In genomic region chr9:24502571-24503004, GRCm38 (mm10) we compare ENCODE assay signal across 8 mouse cellular contexts. TPM values are rescaled to one million over a fixed set of nuclear protein-coding genes. Genes with fewer than 3 reads are reported as not detected.
A peak's percentile ranks its signal among the peaks of the same experiment; 100 is the strongest.
DNase-seq lines count a peak whose midpoint lies in the region; ATAC-seq and TF ChIP-seq lines count a peak whose summit lies in the region.

No protein-coding gene starts in this region.

- under 1% methylated on average over 21 of the region's 48 CpGs for WGBS in forebrain, postnatal 0 days
- WGBS in liver, embryonic 12.5 days (ENCODE audit: insufficient replicate concordance): 0% methylated on average over 31 of the region's 48 CpGs
- WGBS in midbrain, postnatal 0 days: 0% methylated on average over 35 of the region's 48 CpGs

- H3K4me2 ChIP-seq in forebrain, postnatal 0 days (ENCODE audit: low read depth): peak overlapping the region; percentile 77
- peak overlapping the region; percentile 74 for H3K4me2 ChIP-seq in liver, embryonic 12.5 days
- H3K4me2 ChIP-seq in midbrain, postnatal 0 days (ENCODE audit: low read depth, low read length, poor library complexity, severe bottlenecking): peak overlapping the region; percentile 74

- peaks cover 4% of the 10 kb centered on the region; the same call in 1 of the 2 replicates for H3K4me1 ChIP-seq in forebrain, postnatal 0 days (ENCODE audit: insufficient read depth)
- peaks cover 54% of the 10 kb centered on the region for H3K4me1 ChIP-seq in liver, embryonic 12.5 days
- H3K4me1 ChIP-seq in midbrain, postnatal 0 days (ENCODE audit: insufficient read depth, low read length): peaks cover 13% of the 10 kb centered on the region; the same call in 1 of the 2 replicates

- H3K27me3 ChIP-seq in forebrain, postnatal 0 days (ENCODE audit: insufficient read depth, low read length): no peaks in the 10 kb centered on the region
- H3K27me3 ChIP-seq in liver, embryonic 12.5 days (replicated peaks): no peaks in the 10 kb centered on the region
- no peaks in the 10 kb centered on the region for H3K27me3 ChIP-seq in midbrain, postnatal 0 days (ENCODE audit: insufficient read depth, low read length)

- H3K27ac ChIP-seq in forebrain, postnatal 0 days (ENCODE audit: low read depth, low read length): peak overlapping the region; percentile 81
- peak overlapping the region; percentile 91 for H3K27ac ChIP-seq in liver, embryonic 12.5 days
- peak overlapping the region; percentile 78 for H3K27ac ChIP-seq in midbrain, postnatal 0 days (ENCODE audit: low read depth, low read length)

- TF ChIP-seq CTCF in forebrain, postnatal 0 days (IDR thresholded peaks at IDR 0.05; ENCODE audit: low read depth): no peak
- no peak for TF ChIP-seq CTCF in midbrain, postnatal 0 days (IDR thresholded peaks at IDR 0.05)

- peak overlapping the region; percentile 66 for H3K9ac ChIP-seq in forebrain, postnatal 0 days
- H3K9ac ChIP-seq in liver, embryonic 12.5 days: peak overlapping the region; percentile 93
- H3K9ac ChIP-seq in midbrain, postnatal 0 days (replicated peaks; ENCODE audit: low read length, poor library complexity, severe bottlenecking): peak overlapping the region; percentile 68

- ATAC-seq in forebrain, postnatal 0 days: peak; percentile 73
- peak; percentile 30 for ATAC-seq in inflammation-experienced regulatory T-cells, adult 6 months
- ATAC-seq in liver, embryonic 12.5 days: peak; percentile 79
- peak; percentile 78 for ATAC-seq in midbrain, postnatal 0 days (ENCODE audit: low FRiP score)

- DNase-seq in 3T3-L1 (ENCODE audit: low read depth, low spot score): peak; percentile 71
- peak; percentile 50 for DNase-seq in CD4-positive helper T cell, adult 2 months (ENCODE audit: low read depth, low spot score)
- peak; percentile 45 for DNase-seq in c-Kit-positive CD71-positive TER-119-positive erythroid progenitor cells, embryonic 14.5 days (ENCODE audit: low spot score)
- DNase-seq in forebrain, postnatal 0 days: peak; percentile 42
- peak; percentile 24 for DNase-seq in midbrain, postnatal 0 days (ENCODE audit: low spot score)
- DNase-seq in urinary bladder, postnatal 4 days (ENCODE audit: low spot score in 2 of 2): peak; percentile 47 to 69

- H3K36me3 ChIP-seq in forebrain, postnatal 0 days (ENCODE audit: insufficient read depth): no peaks in the 10 kb centered on the region
- H3K36me3 ChIP-seq in liver, embryonic 12.5 days: peaks cover 14% of the 10 kb centered on the region
- no peaks in the 10 kb centered on the region for H3K36me3 ChIP-seq in midbrain, postnatal 0 days (ENCODE audit: insufficient read depth, low read length)

- H3K4me3 ChIP-seq in forebrain, postnatal 0 days (ENCODE audit: low read depth, low read length): peak overlapping the region; percentile 87
- peak overlapping the region; percentile 85 for H3K4me3 ChIP-seq in liver, embryonic 12.5 days
- H3K4me3 ChIP-seq in midbrain, postnatal 0 days (ENCODE audit: low read depth, low read length): peak overlapping the region; percentile 77

- H3K9me3 ChIP-seq in forebrain, postnatal 0 days (ENCODE audit: low read length): no peaks in the 10 kb centered on the region
- H3K9me3 ChIP-seq in liver, embryonic 12.5 days (replicated peaks): no peaks in the 10 kb centered on the region
- no peaks in the 10 kb centered on the region for H3K9me3 ChIP-seq in midbrain, postnatal 0 days (ENCODE audit: low read length)

RNA-seq across cellular contexts. Expression of gene Dpy19l1, which starts 0.4 kb away (rescaled TPM):
- 53.1 and 71.5 TPM in 2 replicates for total RNA-seq in forebrain, postnatal 0 days (2014; rRNA removed)
- polyA plus RNA-seq in forebrain, postnatal 0 days (2015; fragmentation: Nextera tagmentation; extraction: Ambion mirVana): 18.7 and 20.1 TPM in 2 replicates
- polyA plus RNA-seq in inflammation-experienced regulatory T-cells, adult 6 months (2017; shearing (Covaris generic)): 1 to 10 TPM; 3.0 to 9.8 (median 5.1) TPM
- polyA plus RNA-seq in liver, embryonic 12.5 days (2016; fragmentation: Nextera tagmentation; extraction: Ambion mirVana): 27.4 and 30.8 TPM in 2 replicates
- 47.3 and 49.0 TPM in 2 replicates for total RNA-seq in midbrain, postnatal 0 days (2014; rRNA removed)
- polyA plus RNA-seq in midbrain, postnatal 0 days (2015; fragmentation: Nextera tagmentation; extraction: Ambion mirVana): 14.4 and 16.8 TPM in 2 replicates

Comparison
In these comparisons a context has a peak if more than half of its experiments do, and no peak if none do; other contexts are left out.
1. Peak in every context shown above with its lines: DNase-seq, ATAC-seq, H3K4me3 ChIP-seq and H3K27ac ChIP-seq.